Mouse (Mus musculus): ENCODE measurements around the gene Erg.

The Erg gene

DNA sequence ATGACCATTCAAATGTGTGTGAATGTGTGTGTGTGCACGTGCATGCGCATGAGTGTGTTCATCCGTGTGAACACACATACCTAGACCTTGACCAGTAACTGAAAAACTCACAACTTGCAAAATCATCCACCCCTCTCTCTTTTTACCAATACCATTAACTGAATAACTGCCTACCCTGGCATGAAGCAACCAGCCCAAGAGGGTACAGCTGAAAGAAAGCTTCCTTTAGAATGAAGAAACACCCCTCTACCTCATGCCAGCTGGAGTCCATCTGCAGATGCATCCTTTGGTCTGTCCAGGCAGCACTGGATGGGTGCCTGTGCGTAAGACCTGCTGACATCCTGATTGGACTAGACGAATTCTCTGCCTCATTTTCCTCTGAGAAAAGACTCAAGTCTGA is 198.1 kb downstream of the Erg start:
- DNase-seq (ENCODE audit: extremely low spot score) = no peak

DNA sequence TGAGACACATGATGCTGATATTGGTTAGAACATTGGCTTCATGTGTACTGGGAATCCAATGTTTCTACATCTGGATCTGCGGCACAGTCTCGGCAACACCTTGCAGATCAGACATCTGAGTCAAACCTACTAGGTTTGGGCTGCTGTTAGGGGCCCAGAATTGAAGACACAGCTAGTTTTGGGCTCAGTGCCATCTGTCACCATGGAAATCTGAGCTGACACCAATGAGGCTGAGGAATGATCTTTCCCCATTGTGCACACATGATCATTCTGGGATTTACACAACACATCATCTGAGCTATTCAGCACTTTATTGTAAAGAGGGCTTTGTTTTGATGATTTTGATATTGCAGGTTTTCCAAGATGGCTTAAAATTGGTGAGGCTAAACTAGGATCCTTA is 199.4 kb downstream of the Erg start:
- DNase-seq (ENCODE audit: extremely low spot score) = no peak

DNA sequence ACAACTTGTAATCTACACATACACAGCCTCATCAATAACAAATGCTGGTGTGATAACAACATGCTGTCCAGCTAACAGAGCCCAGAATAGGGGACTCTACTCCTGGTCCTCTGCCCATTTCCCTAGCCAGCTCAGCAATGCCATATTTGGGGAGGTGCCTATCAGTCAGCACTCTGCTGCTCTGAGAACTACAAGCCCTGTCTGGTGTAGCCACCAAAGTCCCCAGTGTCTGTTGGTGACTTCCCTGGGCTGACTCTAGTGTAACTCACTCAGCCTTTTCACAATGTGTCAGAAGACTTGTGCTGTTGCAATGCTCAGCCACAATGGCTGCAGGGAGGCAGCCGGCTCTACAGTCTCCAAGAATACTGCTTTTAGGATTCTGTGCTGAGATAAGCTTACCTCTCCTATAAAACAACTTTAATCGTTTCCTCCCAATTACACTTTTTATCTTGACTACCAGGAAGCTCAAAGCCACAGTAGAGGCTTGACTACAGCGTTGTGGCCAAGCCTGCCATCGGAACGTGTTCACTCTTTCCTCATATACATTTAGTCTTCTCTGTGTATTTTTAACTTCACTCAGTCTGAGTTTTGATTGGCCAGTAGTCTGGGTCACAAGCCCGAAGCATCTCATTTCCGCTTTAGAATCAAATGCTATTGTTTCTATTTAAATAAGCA is 201.0 kb downstream of the Erg start:
- DNase-seq (ENCODE audit: extremely low spot score) = no peak

DNA sequence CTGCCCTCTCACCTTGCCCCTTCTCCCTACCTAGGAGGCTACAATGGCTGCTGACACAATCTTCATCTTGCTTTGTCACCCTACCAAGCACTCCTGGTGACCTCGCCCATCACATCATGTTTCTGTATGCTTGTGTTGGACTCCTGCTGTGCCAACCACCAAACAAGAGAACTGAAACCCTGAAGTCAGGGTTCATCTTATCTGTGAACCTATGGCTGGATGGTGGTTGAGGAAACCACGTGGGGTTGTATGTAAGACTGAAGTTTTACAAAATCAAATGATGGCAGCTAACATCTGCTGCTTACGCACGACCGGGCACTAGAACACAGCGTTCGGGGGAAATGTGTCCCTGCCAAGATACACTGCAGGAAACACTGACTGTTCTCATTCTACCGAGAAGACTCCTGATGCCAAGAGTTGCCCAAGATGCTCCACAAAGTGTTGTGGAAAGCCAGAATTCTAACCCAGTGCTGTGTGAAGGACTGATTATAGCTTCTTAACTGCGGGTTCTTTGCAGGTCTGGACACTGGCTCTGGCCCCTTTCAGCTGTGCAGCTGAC is 201.7 kb downstream of the Erg start:
- no peak for DNase-seq (ENCODE audit: extremely low spot score)

DNA sequence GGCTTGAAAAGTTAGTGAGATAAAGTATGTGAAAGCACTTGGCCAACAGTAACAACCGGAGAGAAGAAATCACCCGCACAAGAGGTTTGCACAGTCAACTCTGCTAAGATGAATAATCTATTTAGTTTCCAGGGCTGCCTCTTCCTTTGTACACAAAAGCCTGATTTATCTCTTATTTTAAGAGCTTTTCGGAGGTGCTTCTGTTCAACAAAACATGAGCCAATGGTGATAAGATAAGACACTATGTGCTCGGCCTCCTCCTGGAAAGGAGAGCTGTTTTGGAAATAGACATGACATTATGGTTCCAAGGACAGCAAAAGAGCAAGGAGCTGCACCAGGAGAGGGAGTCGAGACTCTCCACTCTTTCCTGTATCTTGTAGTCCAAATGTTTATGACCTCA is 204.1 kb downstream of the Erg start:
- DNase-seq (ENCODE audit: extremely low spot score) = no peak

DNA sequence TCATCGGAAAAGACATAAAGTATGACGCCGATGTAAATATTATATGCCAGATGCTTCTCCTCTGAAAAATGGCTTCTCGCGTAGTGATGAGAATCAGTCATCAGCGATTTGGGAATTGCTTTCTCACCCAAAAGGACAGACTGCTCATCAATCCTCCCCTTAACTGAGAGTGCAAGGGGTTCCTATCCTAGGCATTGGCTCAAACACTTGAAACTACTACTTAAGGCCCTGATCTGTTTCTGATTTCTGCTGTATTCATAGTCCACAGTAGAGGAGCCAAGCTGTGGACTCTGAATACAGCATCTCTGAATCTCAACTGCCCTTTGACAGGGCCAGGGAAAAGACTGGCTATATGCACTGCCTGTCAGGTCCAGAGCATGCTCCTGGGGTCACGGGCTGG is 209.6 kb downstream of the Erg start:
- DNase-seq (ENCODE audit: extremely low spot score) = no peak

DNA sequence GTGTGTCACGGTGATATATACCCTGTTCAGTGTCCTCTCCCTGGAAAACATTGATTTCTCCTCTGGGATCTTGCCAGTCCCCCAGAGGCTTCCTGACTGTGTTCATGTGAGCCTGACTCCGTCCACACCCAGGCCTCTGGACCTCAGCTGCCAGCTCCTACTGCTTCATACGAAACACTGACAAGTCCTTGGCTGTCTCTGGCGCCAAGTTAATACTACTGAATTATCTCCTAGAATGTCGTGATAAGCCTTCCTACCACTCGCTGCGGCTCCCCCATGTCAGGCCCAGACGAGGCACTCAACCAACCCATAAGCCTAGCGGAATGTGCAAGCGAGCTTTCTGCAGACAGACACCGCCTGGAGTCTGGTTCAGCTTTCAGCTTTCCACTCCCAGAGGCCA is 210.0 kb downstream of the Erg start:
- DNase-seq (ENCODE audit: extremely low spot score) = no peak

DNA sequence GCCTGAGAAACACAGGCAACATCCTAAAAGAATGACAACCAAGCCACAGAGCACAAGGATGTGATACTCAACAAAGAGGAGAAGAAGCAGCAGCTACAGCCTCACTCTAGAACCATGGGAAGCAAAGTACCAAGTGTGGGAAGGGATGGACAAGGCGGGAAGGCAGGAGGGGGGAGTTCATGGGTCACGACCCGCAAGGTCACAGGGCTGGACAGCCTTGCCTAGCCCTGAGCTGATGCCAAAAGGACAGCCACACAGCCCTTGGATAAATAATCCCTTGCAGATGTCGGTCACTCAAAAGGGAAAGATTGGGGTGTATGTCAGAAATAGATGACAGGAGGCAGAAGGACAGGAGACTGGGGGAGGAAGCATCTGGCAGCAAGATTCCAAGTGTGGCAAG is 211.7 kb downstream of the Erg start:
- peak; percentile 57 for DNase-seq (ENCODE audit: extremely low spot score)

DNA sequence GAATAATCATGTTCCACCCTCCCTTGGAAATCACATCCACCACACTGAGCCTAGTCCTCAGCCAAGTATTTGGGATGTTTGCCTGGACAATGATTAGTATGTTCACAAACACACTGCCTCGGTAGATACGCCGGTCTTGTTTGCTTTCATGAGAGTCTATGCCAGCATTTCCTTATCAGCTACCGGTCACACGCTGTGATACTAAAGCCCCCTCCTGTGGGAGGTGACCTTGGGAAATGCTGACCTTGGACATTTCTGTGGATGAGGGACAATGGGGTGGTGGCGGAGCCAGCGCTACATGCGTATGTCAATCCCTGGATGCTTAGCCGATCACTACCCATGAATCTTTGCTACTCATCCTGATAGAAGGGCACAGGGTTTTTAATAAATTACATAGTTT is 213.4 kb downstream of the Erg start:
- DNase-seq (ENCODE audit: extremely low spot score) = no peak

DNA sequence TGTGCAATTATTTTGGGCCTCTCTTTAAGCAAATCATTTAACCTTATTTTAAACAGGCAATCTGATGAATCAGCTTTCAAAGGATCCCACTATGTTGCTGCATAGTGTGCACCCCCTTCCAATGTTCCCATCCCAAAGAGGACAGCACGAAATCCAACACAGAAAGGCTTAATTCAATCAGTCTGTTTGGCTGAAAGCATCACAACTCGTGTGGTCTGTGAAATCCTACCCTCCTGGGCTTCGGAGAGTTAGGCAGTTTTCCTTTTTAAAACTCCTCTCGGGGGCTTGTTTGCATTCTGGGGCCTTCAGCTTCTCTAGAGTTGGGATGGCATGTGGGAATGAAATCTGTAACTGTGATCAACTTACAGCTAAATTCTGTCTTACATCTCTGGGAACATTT is 214.7 kb downstream of the Erg start:
- DNase-seq (ENCODE audit: extremely low spot score) = no peak

DNA sequence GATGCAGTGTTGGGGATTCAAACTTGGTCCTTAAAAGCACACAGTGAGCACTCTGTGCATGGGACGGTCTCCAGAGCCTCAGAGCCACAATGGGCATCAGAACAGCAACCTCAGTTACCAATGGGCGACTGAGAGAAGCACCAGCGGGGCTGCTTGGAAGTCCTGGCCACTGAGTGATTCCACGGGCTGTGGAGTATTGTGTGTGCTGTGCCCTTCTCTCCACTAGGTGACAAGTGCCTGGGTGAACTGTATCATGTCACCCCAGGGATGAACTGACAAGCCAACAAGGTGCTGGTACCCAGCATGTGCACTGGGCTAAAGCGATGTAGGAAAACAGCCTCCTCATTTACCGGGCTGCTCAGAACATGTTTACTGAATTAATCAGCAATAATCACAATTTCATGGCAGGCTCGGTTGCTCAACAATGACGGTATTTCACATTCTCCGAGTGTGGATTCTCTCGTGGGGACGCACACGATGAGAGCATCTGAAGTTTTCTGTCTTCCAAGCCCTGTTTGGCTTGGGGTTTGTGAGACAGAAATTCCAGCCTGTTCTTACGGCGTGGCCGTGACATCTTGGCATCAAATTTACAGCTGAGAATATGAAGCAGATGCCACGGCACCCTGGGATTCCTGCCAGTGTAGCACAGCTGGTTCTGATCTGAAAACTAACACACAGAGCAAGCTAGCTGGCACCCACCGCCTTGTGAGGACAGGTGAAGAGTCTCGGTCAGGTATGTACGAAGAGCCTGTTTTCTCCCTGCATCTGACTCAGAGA is 219.2 kb downstream of the Erg start:
- no peak for DNase-seq (ENCODE audit: extremely low spot score)

DNA sequence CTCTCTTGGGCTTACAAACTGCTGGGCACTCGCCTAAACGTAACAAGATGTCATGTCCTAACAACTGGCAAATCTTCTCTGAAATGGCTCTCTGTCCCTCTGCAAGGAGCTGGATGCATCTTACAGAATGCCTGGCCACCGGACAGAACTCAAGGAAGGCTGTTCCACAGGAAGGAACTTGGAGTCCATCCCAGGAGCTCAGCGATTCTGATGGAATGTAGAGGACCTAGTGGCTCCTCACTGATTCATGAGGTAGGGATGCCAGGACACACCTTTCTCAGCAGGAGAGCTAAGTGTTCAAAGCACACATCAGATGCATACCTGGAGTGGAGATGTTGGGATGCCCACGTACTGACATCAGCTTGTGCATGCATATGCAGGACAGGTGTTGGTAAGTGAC is 221.2 kb downstream of the Erg start:
- DNase-seq (ENCODE audit: extremely low spot score) = no peak

DNA sequence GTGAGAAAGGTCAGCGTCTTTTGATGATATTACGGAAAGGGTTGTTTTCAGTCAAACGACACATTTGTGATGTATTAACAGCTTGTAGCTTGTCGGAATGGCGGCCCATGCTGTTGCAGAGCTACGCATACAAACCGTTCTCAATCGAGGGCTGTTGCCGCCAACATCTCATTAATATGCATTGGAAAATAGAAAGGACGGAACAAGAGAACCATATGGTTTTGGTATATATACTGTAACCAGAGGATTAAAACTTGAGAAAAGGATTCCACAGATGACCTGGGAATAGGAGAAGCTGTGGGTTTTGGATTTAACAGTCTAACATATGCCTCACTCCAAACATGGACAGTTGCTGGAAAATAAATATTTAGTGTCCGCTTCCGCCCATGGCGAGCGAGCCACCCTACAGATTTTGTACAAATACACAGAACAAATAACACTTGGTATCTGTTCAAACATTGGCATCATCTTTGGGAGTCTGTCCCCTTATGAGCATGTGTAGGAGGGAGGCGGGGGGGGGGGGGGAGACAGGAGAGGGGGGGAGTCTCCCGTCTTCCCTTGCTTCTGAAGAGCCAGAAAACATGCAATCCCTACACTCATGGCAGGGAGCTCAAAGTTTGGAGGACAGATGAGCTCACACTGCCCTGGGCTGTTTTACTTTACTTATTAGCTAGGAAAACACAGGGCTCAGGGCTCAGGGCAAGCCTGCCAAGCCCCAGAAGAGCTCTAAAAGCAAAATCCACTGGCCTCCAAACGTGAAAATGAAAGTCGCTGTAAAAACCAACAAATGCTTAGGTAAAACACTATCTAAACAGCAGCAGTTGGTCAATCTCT is 222.5 kb downstream of the Erg start:
- no peak for DNase-seq (ENCODE audit: extremely low spot score)

DNA sequence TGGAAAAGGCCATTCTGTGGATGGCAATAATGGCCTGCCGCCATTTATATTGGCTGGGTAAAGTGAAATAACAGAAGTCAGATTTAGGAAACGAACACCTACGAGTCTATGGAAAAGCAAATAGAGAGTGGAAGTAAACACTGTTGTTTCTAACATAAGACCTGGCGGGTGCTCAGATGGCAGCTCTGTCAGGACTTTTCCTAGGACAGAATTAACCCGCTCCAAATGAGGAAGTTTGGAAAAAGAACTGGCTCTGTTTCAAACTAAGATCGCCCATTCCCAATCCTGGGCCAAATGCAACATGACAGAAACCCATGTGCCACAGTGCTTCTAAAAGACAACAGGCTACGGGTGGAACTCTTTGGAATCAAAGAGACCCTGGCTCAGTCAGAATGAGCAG is 224.4 kb downstream of the Erg start:
- no peak for DNase-seq (ENCODE audit: extremely low spot score)

DNA sequence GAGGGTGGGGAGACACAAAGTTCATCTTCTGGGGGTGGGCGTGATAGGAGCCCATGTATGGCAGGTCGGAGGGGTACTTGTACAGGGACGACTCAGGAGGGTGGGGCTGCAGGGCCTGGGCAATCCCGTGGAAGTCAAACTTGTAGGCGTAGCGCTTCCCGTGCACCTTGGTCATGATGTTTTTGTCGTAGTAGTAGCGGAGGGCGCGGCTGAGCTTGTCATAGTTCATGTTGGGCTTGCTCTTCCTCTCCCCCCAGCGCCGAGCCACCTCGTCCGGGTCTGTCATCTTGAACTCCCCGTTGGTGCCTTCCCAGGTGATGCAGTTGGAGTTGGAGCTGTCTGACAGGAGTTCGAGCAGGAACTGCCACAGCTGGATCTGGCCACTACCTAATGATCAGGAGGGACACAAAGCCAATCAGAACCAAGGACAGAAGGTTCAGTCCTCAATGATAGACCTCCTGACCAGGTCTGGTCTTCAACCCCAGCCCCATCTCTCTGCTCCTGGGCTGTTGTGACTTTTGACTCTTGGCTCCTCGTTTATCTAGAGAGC is 225.4 kb downstream of the Erg start:
- no peak for DNase-seq (ENCODE audit: extremely low spot score)

DNA sequence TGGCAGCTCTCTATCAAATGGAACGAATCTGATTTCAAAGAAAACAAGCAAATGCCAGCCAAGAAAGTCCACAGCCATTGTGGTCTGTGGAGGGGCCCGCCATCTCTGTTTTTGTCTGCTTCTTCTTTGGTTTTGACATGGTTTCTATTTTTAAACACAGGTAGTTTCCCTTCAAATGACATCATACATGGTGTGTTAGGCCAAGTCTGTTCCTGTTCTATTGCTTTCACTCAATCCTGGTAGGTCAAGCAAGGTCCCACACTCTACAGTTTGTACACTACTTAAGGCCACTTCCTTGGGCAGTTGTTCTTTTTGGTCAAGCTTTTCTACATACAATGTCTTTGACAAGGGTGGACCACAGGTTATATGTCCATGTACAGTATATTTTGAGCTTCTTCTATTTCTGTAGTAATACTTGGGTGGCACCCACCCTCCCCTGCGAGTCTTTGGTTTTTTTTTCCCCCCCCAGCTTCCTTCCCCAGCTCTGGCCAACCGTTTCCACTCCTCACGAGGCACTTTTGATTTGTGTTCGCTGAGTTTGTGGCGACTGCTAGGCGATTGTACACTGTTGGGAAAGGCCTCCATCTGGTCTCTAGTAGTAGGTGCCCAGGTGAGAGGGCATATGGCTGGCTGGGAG is 226.1 kb downstream of the Erg start:
- no peak for DNase-seq (ENCODE audit: extremely low spot score)

DNA sequence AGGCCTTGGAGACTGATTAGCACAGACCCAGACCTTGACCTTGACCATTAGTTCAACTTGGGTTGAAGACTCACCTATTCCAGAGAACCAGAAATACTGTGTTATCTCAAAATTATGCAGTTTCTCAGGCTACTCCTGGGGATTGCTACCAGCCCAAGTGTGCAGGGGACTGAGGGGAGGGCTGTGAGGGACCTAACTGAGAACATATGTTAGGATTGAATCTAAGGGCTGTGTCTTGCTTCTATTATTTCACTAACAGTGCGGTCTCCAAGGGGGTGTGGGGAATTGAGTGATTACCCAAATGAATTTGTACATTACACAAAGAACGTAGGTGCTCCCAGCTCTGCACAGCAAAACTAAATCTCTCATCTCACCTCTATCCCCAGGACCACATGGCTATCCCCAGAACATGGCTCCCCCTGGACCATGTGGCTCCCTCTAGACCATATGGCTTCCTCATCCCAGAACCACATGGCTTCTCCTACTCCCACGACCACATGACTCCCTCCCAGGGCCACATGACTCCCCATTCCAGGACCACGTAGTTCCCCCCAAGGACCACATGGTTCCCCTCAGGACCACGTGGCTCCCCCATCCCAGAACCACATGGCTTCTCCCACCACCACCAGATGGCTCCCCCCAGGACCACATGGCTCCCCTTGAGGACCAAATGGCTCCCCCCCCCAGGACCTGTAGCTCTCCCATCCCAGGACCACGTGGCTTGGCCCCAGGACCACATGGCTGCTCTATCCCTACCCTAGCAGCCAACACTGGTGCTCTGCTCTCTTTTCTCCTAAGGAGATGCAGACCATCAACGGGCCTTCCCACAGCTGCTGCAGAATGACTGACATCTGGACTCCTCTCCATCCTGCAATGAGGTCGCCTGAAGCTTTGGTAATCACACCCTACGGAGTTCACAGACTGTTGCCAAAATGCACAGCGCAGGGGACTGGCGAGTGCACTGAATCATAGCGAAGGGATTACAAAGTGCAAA is 229.1 kb downstream of the Erg start:
- DNase-seq (ENCODE audit: extremely low spot score) = no peak

DNA sequence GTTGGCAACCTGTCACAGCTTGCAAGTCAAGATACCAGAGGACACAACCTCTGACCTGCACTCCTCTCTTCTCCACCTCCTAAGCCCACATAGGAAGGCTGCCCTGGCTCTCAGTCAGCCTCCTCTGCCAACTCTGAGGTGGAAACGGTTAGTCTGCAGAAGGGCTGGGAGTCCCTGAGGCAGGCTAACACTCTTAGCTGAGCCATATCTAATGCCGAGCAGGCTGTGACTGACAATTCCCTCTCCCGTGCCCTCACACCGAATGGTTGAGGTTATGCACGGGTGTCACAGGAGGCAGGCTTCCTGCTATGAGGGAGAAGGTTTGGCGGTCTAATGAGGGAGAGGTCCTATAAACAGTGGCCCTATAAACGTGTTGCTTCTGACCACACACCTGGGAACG is 232.6 kb downstream of the Erg start:
- DNase-seq (ENCODE audit: extremely low spot score) = no peak

DNA sequence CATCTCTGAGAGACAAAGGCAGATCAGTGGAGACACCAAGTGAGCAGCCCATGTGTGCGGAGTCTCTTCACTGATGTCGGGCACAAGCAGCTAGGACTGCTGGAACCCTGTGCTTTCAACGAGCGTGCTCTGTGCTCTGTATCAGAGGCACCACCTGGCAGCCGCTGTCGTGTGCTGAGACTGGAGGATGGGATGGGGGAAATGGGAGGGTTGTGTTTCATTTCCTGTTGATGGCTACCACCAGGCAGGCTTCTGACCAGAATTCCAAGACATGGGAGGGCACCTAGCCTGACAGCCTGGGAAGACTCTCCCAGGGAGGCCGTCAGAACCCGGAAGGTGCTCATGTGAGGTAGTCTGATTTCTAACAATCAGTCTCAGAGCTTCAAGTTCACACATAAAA is 234.1 kb downstream of the Erg start:
- DNase-seq (ENCODE audit: extremely low spot score) = no peak

DNA sequence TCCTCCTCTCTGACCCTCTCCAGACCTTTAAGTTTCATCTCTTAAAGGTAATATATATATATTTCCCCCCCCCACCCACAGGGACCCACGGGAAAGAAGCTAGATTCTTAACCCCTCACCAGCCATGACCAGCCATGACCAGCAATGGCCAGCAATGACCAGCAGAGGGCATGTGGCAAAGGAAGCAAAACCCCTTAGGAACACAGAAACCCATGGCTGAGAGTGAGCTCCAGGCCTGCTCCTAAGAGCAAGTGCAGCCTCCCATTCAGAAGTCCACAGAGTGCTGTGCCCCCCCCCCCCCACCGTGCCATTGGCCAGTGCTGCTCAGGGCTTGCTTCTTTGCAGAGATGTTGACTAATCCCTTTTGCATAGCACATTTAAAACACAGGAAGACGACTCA is 235.9 kb downstream of the Erg start:
- peak; percentile 51 for DNase-seq (ENCODE audit: extremely low spot score)

Data from embryo, embryonic 9.5 days (tissue).